Mouse (Mus musculus): ENCODE measurements around the gene Ccdc7a.

DNA sequence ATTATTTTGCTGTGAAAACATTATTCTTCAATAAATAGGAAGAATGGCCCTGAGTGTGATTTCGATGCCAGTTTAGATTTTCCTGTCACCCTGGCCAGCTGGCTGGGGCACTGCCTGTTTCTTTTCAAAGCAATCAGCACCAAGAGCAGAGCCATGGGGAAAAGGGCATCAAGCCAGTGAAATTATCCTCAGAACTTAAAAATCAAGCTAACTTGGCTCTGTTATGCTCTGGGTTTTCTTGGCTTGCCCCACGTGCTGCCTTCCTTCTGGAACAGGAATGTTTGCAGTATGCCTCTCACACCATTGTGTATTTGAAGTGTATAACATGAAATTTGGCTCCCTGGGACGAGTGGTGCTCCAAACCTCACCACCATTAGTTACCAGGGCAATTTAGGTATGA is 182.6 kb downstream of the Ccdc7a start:
- TF ChIP-seq CTCF (IDR thresholded peaks at IDR 0.05; ENCODE audit: borderline replicate concordance, insufficient read depth, low read depth, low read length) (no peak), POLR2A (IDR thresholded peaks at IDR 0.05; ENCODE audit: borderline replicate concordance, insufficient read depth, low read length) (no peak)

Measured in cerebellum, adult 2 months (tissue).